Mouse (Mus musculus) hindbrain, embryonic 16.5 days (tissue): ENCODE measurements around the gene Rpap3. TPM values are rescaled to one million over a fixed set of nuclear protein-coding genes. Genes with fewer than 3 reads are reported as not detected.

Experiments
- ATAC-seq: fragments of 200-750 bp; cut with Nextera tagmentation; 2 replicates; pipeline ENCODE4 v1.8.0; 2017; ENCODE audit warnings: moderate TSS enrichment, moderate library complexity
- H3K27ac ChIP-seq: fragments of 300-500 bp; sonication (generic); 2 replicates; pipeline ENCODE4 v1.5.1; 2014; ENCODE audit warnings: low read depth, mild to moderate bottlenecking, control low read depth, low read length, moderate library complexity
- H3K27me3 ChIP-seq: fragments of 300-500 bp; sonication (generic); replicated peaks from 2 replicates; pipeline ENCODE4 v1.6.1; 2014; ENCODE audit warnings: low read length; ENCODE audit not compliant: control insufficient read depth, insufficient read depth
- H3K36me3 ChIP-seq: fragments of 300-500 bp; sonication (generic); 2 replicates; pipeline ENCODE4 v1.6.1; 2014; ENCODE audit warnings: mild to moderate bottlenecking, low read length, moderate library complexity, mixed read lengths; ENCODE audit not compliant: control insufficient read depth, insufficient read depth
- H3K4me1 ChIP-seq: fragments of 300-500 bp; sonication (generic); 2 replicates; pipeline ENCODE4 v1.6.1; 2014; ENCODE audit warnings: low read depth, low read length; ENCODE audit not compliant: control insufficient read depth, insufficient read depth
- H3K4me2 ChIP-seq: fragments of 300-500 bp; sonication (generic); 2 replicates; pipeline ENCODE4 v1.6.1; 2014; ENCODE audit warnings: mild to moderate bottlenecking, low read length, control low read depth, moderate library complexity
- H3K4me3 ChIP-seq: fragments of 300-500 bp; sonication (generic); 2 replicates; pipeline ENCODE4 v1.5.1; 2014; ENCODE audit warnings: mild to moderate bottlenecking, low read length, control low read depth, moderate library complexity
- H3K9ac ChIP-seq: fragments of 300-500 bp; sonication (generic); 2 replicates; pipeline ENCODE4 v1.6.1; 2014; ENCODE audit warnings: low read depth, mild to moderate bottlenecking, control low read depth, low read length, moderate library complexity
- H3K9me3 ChIP-seq: fragments of 300-500 bp; sonication (generic); 2 replicates; pipeline ENCODE4 v1.6.1; 2014; ENCODE audit warnings: mild to moderate bottlenecking, low read length, moderate library complexity; ENCODE audit not compliant: control insufficient read depth
- WGBS: fragments of 180-500 bp; shearing (Covaris S2); extraction: QIAGEN DNeasy Blood & Tissue Kit; methylation state at CpG from one replicate; pipeline ENCODE4 v1.1.7; 2014; 5-methylcytosine and 5-hydroxymethylcytosine counted together
- polyA plus RNA-seq: library from polyadenylated mRNA; unstranded; fragments of >200 nt; fragmentation: Nextera tagmentation; extraction: Ambion mirVana; gene quantifications from 2 replicates; pipeline ENCODE4 v1.2.1, GENCODE M21; 2015

Gene Rpap3
- polyA plus RNA-seq, 1 experiment from 2014 or later, result 33.8 TPM

DNA sequence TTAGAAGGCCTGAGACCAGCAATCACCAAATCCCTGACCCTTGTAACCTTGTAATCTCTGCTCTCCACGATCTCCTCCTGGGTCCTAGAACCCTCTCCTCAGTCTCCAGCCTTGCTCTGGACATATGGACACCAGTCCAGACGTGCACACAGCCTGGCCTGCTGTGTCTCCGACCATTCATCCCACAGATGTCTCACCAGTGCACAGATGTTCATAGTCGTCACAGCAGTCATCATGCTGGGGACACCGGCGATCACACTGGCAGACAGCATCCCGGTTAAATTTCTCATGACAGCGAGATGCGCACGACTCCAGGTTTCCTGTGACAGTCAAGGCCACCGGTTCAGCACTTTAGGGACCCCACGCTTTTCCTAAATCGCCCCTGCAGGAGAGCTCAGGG lies 20.7 kb upstream of the Rpap3 start:
- H3K9ac ChIP-seq, result no peak overlapping the region
- H3K4me3 ChIP-seq, result no peak overlapping the region
- H3K36me3 ChIP-seq, result no peaks in the 10 kb centered on the region
- no peaks in the 10 kb centered on the region for H3K27me3 ChIP-seq
- WGBS, result 77% methylated on average over 13 of the region's 13 CpGs
- no peak overlapping the region for H3K4me2 ChIP-seq
- H3K9me3 ChIP-seq, result no peaks in the 10 kb centered on the region
- H3K4me1 ChIP-seq, result no peaks in the 10 kb centered on the region
- no peak overlapping the region for H3K27ac ChIP-seq
- ATAC-seq, result no peak

- Histone ChIP-seq H3K4me1 (no peaks in the 10 kb centered on the region), H3K4me3 (no peak overlapping the region), H3K27me3 (no peaks in the 10 kb centered on the region), H3K9ac (no peak overlapping the region), H3K4me2 (no peak overlapping the region), H3K9me3 (no peaks in the 10 kb centered on the region), H3K27ac (no peak overlapping the region), H3K36me3 (no peaks in the 10 kb centered on the region)
- 79% methylated on average over 6 of the region's 6 CpGs for WGBS
- no peak for ATAC-seq
Observed at GRCm38 (mm10) chr15:97725198-97725785, 19.7 kb upstream of the Rpap3 start.

GRCm38 (mm10) chr15:97724346-97725197 lies 18.9 kb upstream of the Rpap3 start:
- WGBS, result 88% methylated on average over 17 of the region's 17 CpGs
- H3K36me3 ChIP-seq, result no peaks in the 10 kb centered on the region
- no peak overlapping the region for H3K9ac ChIP-seq
- ATAC-seq, result no peak
- H3K27me3 ChIP-seq, result no peaks in the 10 kb centered on the region
- no peak overlapping the region for H3K4me2 ChIP-seq
- H3K27ac ChIP-seq, result no peak overlapping the region; the same call in 1 of the 2 replicates
- H3K9me3 ChIP-seq, result no peaks in the 10 kb centered on the region
- H3K4me1 ChIP-seq, result no peaks in the 10 kb centered on the region
- no peak overlapping the region for H3K4me3 ChIP-seq

DNA sequence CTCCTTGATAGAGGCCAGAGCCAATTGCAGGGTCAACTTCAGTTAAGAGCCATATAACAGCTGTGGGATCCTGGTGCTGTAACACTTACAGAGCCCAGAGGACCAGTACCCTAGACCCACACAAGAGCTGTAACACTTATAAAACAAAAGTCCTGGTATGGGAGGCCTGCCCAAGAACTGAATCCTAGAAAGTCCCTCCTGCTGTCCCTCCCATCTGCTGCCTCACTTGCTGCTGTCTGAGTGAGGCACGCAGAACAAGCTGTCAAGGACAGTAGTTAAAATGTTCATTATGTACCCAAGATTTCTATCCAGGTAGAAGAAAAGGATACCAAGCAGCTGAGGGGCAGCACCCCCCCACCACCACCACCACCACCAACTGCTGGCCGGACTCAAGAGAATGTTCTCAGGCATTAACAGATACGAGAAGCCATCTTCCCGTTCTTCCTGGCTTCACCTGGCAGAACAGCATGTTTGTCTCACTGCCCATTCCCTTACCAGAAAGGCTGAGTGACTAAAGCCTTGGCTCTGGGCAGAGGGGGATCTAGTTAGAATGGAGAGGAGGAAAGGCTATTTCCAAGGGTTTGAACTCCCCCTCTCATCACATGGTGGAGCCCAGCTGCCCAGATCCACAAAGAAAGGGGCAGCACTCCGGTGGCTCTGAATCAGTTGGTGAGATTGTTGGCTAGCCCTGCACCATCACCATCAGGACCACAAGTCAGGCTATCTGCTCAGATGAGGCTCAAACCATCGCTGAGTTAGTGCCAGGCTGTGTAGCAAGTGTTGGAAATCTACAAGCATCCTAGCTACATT lies 18.1 kb upstream of the Rpap3 start:
- 77% methylated on average over 6 of the region's 6 CpGs for WGBS
- Histone ChIP-seq H3K9me3 (no peaks in the 10 kb centered on the region), H3K9ac (no peak overlapping the region), H3K4me2 (no peak overlapping the region), H3K27ac (no peak overlapping the region), H3K27me3 (no peaks in the 10 kb centered on the region), H3K4me3 (no peak overlapping the region), H3K4me1 (no peaks in the 10 kb centered on the region), H3K36me3 (no peaks in the 10 kb centered on the region)
- peak; percentile 48; the same call in 1 of the 2 replicates for ATAC-seq

GRCm38 (mm10) chr15:97721008-97721701 lies 15.5 kb upstream of the Rpap3 start:
- Histone ChIP-seq H3K9me3 (no peaks in the 10 kb centered on the region), H3K4me1 (no peaks in the 10 kb centered on the region), H3K27me3 (no peaks in the 10 kb centered on the region), H3K9ac (no peak overlapping the region), H3K27ac (no peak overlapping the region), H3K4me3 (no peak overlapping the region), H3K4me2 (no peak overlapping the region), H3K36me3 (no peaks in the 10 kb centered on the region)
- WGBS, result 79% methylated on average over 15 of the region's 15 CpGs
- ATAC-seq, result no peak

- Histone ChIP-seq H3K9ac (no peak overlapping the region; the same call in 1 of the 2 replicates), H3K36me3 (no peaks in the 10 kb centered on the region), H3K27ac (no peak overlapping the region), H3K4me1 (no peaks in the 10 kb centered on the region), H3K4me3 (no peak overlapping the region), H3K4me2 (no peak overlapping the region), H3K9me3 (no peaks in the 10 kb centered on the region), H3K27me3 (no peaks in the 10 kb centered on the region)
- WGBS, result 78% methylated on average over 12 of the region's 12 CpGs
- ATAC-seq, result no peak
Observed at GRCm38 (mm10) chr15:97720026-97720675, 14.5 kb upstream of the Rpap3 start.

DNA sequence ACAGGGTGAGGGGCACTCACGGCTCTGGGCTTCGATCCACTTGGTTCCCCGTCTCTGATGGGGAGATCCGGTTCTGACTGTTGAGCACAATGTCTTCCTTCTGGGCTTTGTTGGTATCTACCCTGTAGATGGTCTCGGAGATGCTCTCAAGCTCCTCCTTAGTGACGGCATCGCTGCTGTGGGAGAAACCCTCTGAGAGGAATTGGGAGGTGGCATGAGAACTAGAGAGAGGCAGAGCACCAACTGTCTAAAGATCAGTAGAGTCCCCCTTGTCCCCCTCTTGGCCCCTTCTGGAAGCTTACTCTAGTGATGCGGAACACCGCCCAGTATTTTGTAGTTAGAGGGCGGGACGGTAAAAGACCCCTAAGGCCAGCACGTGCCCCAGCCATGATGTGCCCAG lies 13.9 kb upstream of the Rpap3 start:
- Histone ChIP-seq H3K27ac (no peak overlapping the region), H3K4me2 (no peak overlapping the region), H3K9ac (no peak overlapping the region), H3K27me3 (no peaks in the 10 kb centered on the region), H3K4me1 (no peaks in the 10 kb centered on the region), H3K36me3 (no peaks in the 10 kb centered on the region), H3K4me3 (no peak overlapping the region), H3K9me3 (no peaks in the 10 kb centered on the region)
- ATAC-seq, result no peak
- WGBS, result 91% methylated on average over 12 of the region's 12 CpGs

- ATAC-seq, result no peak
- H3K9ac ChIP-seq, result no peak overlapping the region
- no peaks in the 10 kb centered on the region for H3K4me1 ChIP-seq
- H3K4me2 ChIP-seq, result no peak overlapping the region
- no peaks in the 10 kb centered on the region for H3K27me3 ChIP-seq
- no peaks in the 10 kb centered on the region for H3K9me3 ChIP-seq
- H3K36me3 ChIP-seq, result no peaks in the 10 kb centered on the region
- H3K27ac ChIP-seq, result no peak overlapping the region
- H3K4me3 ChIP-seq, result no peak overlapping the region
- 85% methylated on average over 8 of the region's 8 CpGs for WGBS
Observed at GRCm38 (mm10) chr15:97718535-97719155, 13.0 kb upstream of the Rpap3 start.
